In the genomic region with DNA sequence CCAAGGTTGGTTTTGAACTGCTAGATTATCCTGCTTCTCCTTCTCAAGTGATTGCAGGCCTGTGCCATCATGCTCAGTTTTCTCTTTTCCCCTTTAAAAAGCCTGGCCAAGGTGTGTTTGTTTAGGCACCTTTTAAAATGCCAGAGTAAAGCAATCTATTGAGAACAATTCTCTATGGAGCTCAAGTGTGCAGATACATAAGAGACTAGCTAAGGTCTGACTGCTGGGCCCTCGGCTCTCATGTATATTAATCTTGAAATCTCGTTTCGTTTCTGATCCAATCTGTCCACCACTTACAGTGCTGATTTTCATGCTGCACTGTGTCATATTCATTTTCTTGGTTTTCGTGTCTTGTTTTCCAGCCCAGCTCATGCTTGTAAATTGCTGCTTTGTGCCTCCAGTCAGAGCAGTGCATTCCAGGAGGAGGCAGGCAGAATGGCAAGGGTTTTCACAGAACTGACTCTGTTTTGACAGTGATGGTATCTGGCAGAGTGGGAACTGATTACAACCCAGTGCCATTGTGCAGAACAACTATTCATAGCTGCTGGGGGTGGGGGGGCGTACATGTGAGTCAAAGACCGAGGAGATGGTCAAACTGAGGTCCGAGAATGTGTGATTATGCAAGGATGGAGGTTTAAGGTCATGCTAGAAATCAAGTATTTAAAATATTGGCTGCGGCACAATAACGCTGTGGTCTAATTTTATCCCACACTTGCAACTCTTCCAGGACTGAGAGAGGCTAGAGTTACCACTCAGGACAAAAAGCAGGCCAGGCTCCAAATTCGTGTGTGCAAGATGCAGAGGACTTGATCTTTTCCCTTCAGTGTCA, we compare ENCODE assay signal across 8 mouse cellular contexts.
DNase-seq lines count a peak whose midpoint lies in the region; ATAC-seq lines count a peak whose summit lies in the region.

No protein-coding gene starts in this region.

- no peaks in the 10 kb centered on the region; the same call in 1 of the 2 replicates for H3K4me1 ChIP-seq in kidney, embryonic 16.5 days (ENCODE audit: insufficient read depth, low read length)

- no peak overlapping the region for H3K4me2 ChIP-seq in kidney, embryonic 16.5 days (replicated peaks; ENCODE audit: low read depth, low read length)

- H3K4me3 ChIP-seq in kidney, embryonic 16.5 days (ENCODE audit: low read length), result no peak overlapping the region

- H3K9me3 ChIP-seq in kidney, embryonic 16.5 days (ENCODE audit: low read length), result peaks cover 12% of the 10 kb centered on the region; the same call in 1 of the 2 replicates

- intact Hi-C loops in gastrocnemius, postnatal 14 days (cut with DNase I; ENCODE audit: low total_unique reads), result loop anchor here (2.0 kb wide), 1 partner anchor 79 kb away; no protein-coding TSS in a partner anchor

- 58% methylated on average over 10 of the region's 10 CpGs for WGBS in kidney, embryonic 16.5 days

- peak; percentile 2 for DNase-seq in cerebellum, adult 9-10 months
- DNase-seq in 3T3-L1 (ENCODE audit: low read depth, low spot score), result peak; percentile 92
- peak; percentile 38 for DNase-seq in gastrocnemius, postnatal 14 days
- peak; percentile 57 for DNase-seq in layer of hippocampus, adult 9-11 months
- DNase-seq in telencephalon, adult 2 months (ENCODE audit: low read depth, low spot score), result peak; percentile 26
- DNase-seq in embryo, embryonic 11 days, result no peak

- H3K9ac ChIP-seq in kidney, embryonic 16.5 days (replicated peaks; ENCODE audit: low read length), result no peak overlapping the region

- no peak for ATAC-seq in cerebellum, adult (ENCODE audit: insufficient number of reproducible peaks, low FRiP score, low TSS enrichment)
- ATAC-seq in kidney, embryonic 16.5 days (ENCODE audit: low FRiP score, low TSS enrichment), result no peak

- H3K27ac ChIP-seq in kidney, embryonic 16.5 days (ENCODE audit: low read length), result no peak overlapping the region

- H3K36me3 ChIP-seq in kidney, embryonic 16.5 days (ENCODE audit: insufficient read depth, low read length), result no peaks in the 10 kb centered on the region

- no peaks in the 10 kb centered on the region for H3K27me3 ChIP-seq in kidney, embryonic 16.5 days (ENCODE audit: insufficient read depth, low read length)
